Mouse (Mus musculus): ENCODE measurements around the gene Caprin2.

GRCm38 (mm10) chr6:148830748-148831727 lies 65.0 kb downstream of the Caprin2 start, which contains the start of gene Ipo8:
- no peak for TF ChIP-seq ZC3H11A (IDR thresholded peaks at IDR 0.05; ENCODE audit: borderline replicate concordance, low read depth, low read length)
- TF ChIP-seq ZNF384 (IDR thresholded peaks at IDR 0.05; ENCODE audit: low read depth, low read length): no peak
- TF ChIP-seq HCFC1 (IDR thresholded peaks at IDR 0.05; ENCODE audit: borderline replicate concordance, insufficient read depth, low read length): peak; percentile 79; the same call in 1 of the 2 replicates
- no peak for TF ChIP-seq MAFK (IDR thresholded peaks at IDR 0.05; ENCODE audit: insufficient read depth, low read depth, low read length)
- no peak for TF ChIP-seq CHD2 (IDR thresholded peaks at IDR 0.05; ENCODE audit: low read depth, low read length)

Data from ES-E14 (cell line).